Comparison of ENCODE assay signal across 19 mouse cellular contexts in the genomic region with DNA sequence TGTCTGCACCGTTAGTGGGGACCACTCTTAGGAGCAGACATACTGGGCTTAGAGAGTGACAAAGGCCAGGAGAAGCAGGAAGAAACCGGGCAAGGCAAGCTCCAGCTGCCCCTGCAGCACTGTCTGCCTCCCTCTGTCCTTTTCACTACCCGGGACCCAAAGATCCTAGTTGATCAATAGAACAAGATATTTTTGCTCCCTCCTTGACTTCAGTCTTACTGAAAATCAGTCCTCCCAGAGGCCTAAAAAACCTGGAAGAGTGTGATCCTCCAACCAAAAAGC. TPM values are rescaled to one million over a fixed set of nuclear protein-coding genes. Genes with fewer than 3 reads are reported as not detected.
A peak's percentile ranks its signal among the peaks of the same experiment; 100 is the strongest.
DNase-seq lines count a peak whose midpoint lies in the region; ATAC-seq and TF ChIP-seq lines count a peak whose summit lies in the region.
"Had no signal": no experiment of that assay in that cellular context is flagged by ENCODE, and none has a peak within 500 bp of the region (broad histone marks: within the 10 kb centered on the region; RNA-seq: fewer than 3 reads in every experiment).

No protein-coding gene starts in this region.

- 3% methylated on average over 3 of the region's 3 CpGs for WGBS in forebrain, embryonic 11.5 days
- 5% methylated on average over 3 of the region's 3 CpGs for WGBS in hindbrain, embryonic 15.5 days
- WGBS in midbrain, embryonic 16.5 days = 5% methylated on average over 3 of the region's 3 CpGs

- H3K4me1 ChIP-seq in ES-E14 (ENCODE audit: control insufficient read depth in 2 of 2, insufficient read depth in 2 of 2, low read length in 2 of 2, poor library complexity in 1 of 2) = peaks cover 2 to 20% of the 10 kb centered on the region in 2 experiments; a peak in 2 of 4 replicates
- peaks cover 5% of the 10 kb centered on the region; the same call in 1 of the 2 replicates for H3K4me1 ChIP-seq in forebrain, embryonic 11.5 days (replicated peaks; ENCODE audit: control insufficient read depth, insufficient read depth, low read length)
- H3K4me1 ChIP-seq in hindbrain, embryonic 15.5 days (replicated peaks) = peaks cover 10% of the 10 kb centered on the region
- H3K4me1 ChIP-seq in midbrain, embryonic 16.5 days (ENCODE audit: control insufficient read depth, insufficient read depth, low read length) = peaks cover 5% of the 10 kb centered on the region; the same call in 1 of the 2 replicates
- H3K4me1 ChIP-seq: heart, embryonic 13.5 days had no signal

- no peaks in the 10 kb centered on the region for H3K36me3 ChIP-seq in ES-E14 (ENCODE audit: control insufficient read depth, insufficient read depth, low read length, poor library complexity, severe bottlenecking)
- no peaks in the 10 kb centered on the region for H3K36me3 ChIP-seq in forebrain, embryonic 11.5 days (ENCODE audit: control insufficient read depth, insufficient read depth, low read length)
- H3K36me3 ChIP-seq in hindbrain, embryonic 15.5 days = no peaks in the 10 kb centered on the region
- H3K36me3 ChIP-seq in midbrain, embryonic 16.5 days (ENCODE audit: control insufficient read depth, insufficient read depth, low read length) = no peaks in the 10 kb centered on the region
- H3K36me3 ChIP-seq: embryonic facial prominence, embryonic 13.5 days; G1E; heart, embryonic 13.5 days had no signal

- peak overlapping the region; percentile 54 to 56; a peak in 3 of 4 replicates for H3K4me3 ChIP-seq in ES-E14 (ENCODE audit: insufficient read depth in 1 of 2, low read depth in 1 of 2, low read length in 2 of 2, poor library complexity in 1 of 2, severe bottlenecking in 1 of 2)
- no peak overlapping the region for H3K4me3 ChIP-seq in forebrain, embryonic 11.5 days (ENCODE audit: low read depth, low read length)
- no peak overlapping the region for H3K4me3 ChIP-seq in hindbrain, embryonic 15.5 days
- no peak overlapping the region for H3K4me3 ChIP-seq in midbrain, embryonic 16.5 days (ENCODE audit: low read depth, low read length)
- H3K4me3 ChIP-seq: embryonic facial prominence, embryonic 13.5 days; heart, embryonic 13.5 days had no signal

- peak overlapping the region; percentile 78; the same call in 1 of the 2 replicates for H3K27ac ChIP-seq in ES-E14 (ENCODE audit: insufficient read depth, low read depth, low read length, poor library complexity, severe bottlenecking)
- no peak overlapping the region for H3K27ac ChIP-seq in forebrain, embryonic 11.5 days (ENCODE audit: low read depth, low read length)
- H3K27ac ChIP-seq in hindbrain, embryonic 15.5 days (replicated peaks) = no peak overlapping the region
- no peak overlapping the region for H3K27ac ChIP-seq in midbrain, embryonic 16.5 days (ENCODE audit: low read length)
- H3K27ac ChIP-seq: embryonic facial prominence, embryonic 13.5 days; heart, embryonic 13.5 days had no signal

- ATAC-seq in forebrain, embryonic 11.5 days (replicated peaks; ENCODE audit: low FRiP score) = no peak
- 0 out of 2 replicates have a peak, but pooled peaks have one; percentile 2 for ATAC-seq in hindbrain, embryonic 15.5 days (ENCODE audit: low FRiP score, low read depth)
- ATAC-seq in midbrain, embryonic 16.5 days = no peak
- ATAC-seq: activated CD4-positive, CD25-positive, alpha-beta regulatory T cell, adult 4 months; inflammation-experienced regulatory T-cells, adult 6 months had no signal

- H3K9me3 ChIP-seq in ES-E14 (ENCODE audit: control insufficient read depth, insufficient read depth, low read depth, low read length) = no peaks in the 10 kb centered on the region
- H3K9me3 ChIP-seq in forebrain, embryonic 11.5 days (ENCODE audit: control insufficient read depth, low read length) = no peaks in the 10 kb centered on the region
- no peaks in the 10 kb centered on the region for H3K9me3 ChIP-seq in hindbrain, embryonic 15.5 days
- H3K9me3 ChIP-seq in midbrain, embryonic 16.5 days (replicated peaks; ENCODE audit: control insufficient read depth, low read length, poor library complexity, severe bottlenecking) = no peaks in the 10 kb centered on the region
- H3K9me3 ChIP-seq: embryonic facial prominence, embryonic 13.5 days; G1E; heart, embryonic 13.5 days had no signal

- in situ Hi-C loops in ES-E14 (cut with MboI; ENCODE audit: low sequenced_read_pairs in 2 of 2, unreplicated experiment in 2 of 2) = no loop called here

- H3K27me3 ChIP-seq in forebrain, embryonic 11.5 days (ENCODE audit: control insufficient read depth, insufficient read depth, low read length) = peaks cover 88% of the 10 kb centered on the region
- peaks cover 70% of the 10 kb centered on the region for H3K27me3 ChIP-seq in hindbrain, embryonic 15.5 days
- H3K27me3 ChIP-seq in midbrain, embryonic 16.5 days (ENCODE audit: control insufficient read depth, insufficient read depth, low read depth, low read length) = peaks cover 58% of the 10 kb centered on the region

- H3K4me2 ChIP-seq in forebrain, embryonic 11.5 days (ENCODE audit: low read depth, low read length, severe bottlenecking) = peak overlapping the region; percentile 26; the same call in 1 of the 2 replicates
- H3K4me2 ChIP-seq in hindbrain, embryonic 15.5 days = peak overlapping the region; percentile 46
- H3K4me2 ChIP-seq in midbrain, embryonic 16.5 days (ENCODE audit: low read length) = peak overlapping the region; percentile 46; the same call in 1 of the 2 replicates

- peak overlapping the region; percentile 59; the same call in 1 of the 2 replicates for H3K9ac ChIP-seq in ES-E14 (ENCODE audit: insufficient read depth, low read depth, low read length, poor library complexity, severe bottlenecking)
- no peak overlapping the region for H3K9ac ChIP-seq in forebrain, embryonic 11.5 days (ENCODE audit: low read length)
- peak overlapping the region; percentile 37; the same call in 1 of the 2 replicates for H3K9ac ChIP-seq in hindbrain, embryonic 15.5 days
- H3K9ac ChIP-seq in midbrain, embryonic 16.5 days (ENCODE audit: low read depth, low read length) = peak overlapping the region; percentile 23
- H3K9ac ChIP-seq: embryonic facial prominence, embryonic 13.5 days; heart, embryonic 13.5 days had no signal

- DNase-seq in ES-E14 (ENCODE audit: low read depth, low spot score) = no peak
- DNase-seq in forebrain, embryonic 11.5 days (ENCODE audit: low spot score) = no peak
- DNase-seq in layer of hippocampus, adult 8-10 months (ENCODE audit: low spot score in 2 of 2) = no peak
- no peak for DNase-seq in embryo, embryonic 11 days
- DNase-seq in layer of hippocampus, adult 9-11 months = no peak
- DNase-seq: cerebellum, adult 8-10 months; gastrocnemius, postnatal 25 days; kidney, postnatal 25 days; lung, adult 2 months; right cerebral cortex, postnatal 25 days; thymus, postnatal 4 days had no signal

TF ChIP-seq in ES-E14, 5 proteins besides CTCF, POLR2A, EP300 and RAD21:
- TF ChIP-seq HCFC1 (IDR thresholded peaks at IDR 0.05; ENCODE audit: borderline replicate concordance, insufficient read depth, low read length) (no peak), CHD2 (IDR thresholded peaks at IDR 0.05; ENCODE audit: low read depth, low read length) (no peak), ZC3H11A (IDR thresholded peaks at IDR 0.05; ENCODE audit: borderline replicate concordance, low read depth, low read length) (no peak), MAFK (IDR thresholded peaks at IDR 0.05; ENCODE audit: insufficient read depth, low read depth, low read length) (no peak), ZNF384 (IDR thresholded peaks at IDR 0.05; ENCODE audit: low read depth, low read length) (no peak)
TF ChIP-seq in ES-E14: peak in this region for 0.

RNA-seq across cellular contexts. Expression of a gene that starts 15.7 kb away (rescaled TPM):
- total RNA-seq in ES-E14 (2012; rRNA removed) = 0.11 and 0.18 TPM in 2 replicates
- polyA plus RNA-seq in forebrain, embryonic 11.5 days (2014; fragmentation: Nextera tagmentation; extraction: Ambion mirVana) = 0.35 and 0.48 TPM in 2 replicates
- 8.3 and 8.6 TPM in 2 replicates for polyA plus RNA-seq in hindbrain, embryonic 15.5 days (2015; fragmentation: Nextera tagmentation; extraction: Ambion mirVana)
- polyA plus RNA-seq in midbrain, embryonic 16.5 days (2015; fragmentation: Nextera tagmentation; extraction: Ambion mirVana) = 6.1 and 12.0 TPM in 2 replicates
- total RNA-seq in layer of hippocampus, adult 8-10 months (2022) = under 1 TPM in 1 of 4 experiments, not detected in 3; 0.08 TPM
- total RNA-seq: gastrocnemius, postnatal 25 days had no signal
- polyA plus RNA-seq: activated CD4-positive, CD25-positive, alpha-beta regulatory T cell, adult 4 months; G1E; heart, embryonic 13.5 days; inflammation-experienced regulatory T-cells, adult 6 months; lung, adult 2 months; stomach, embryonic 14.5 days had no signal

Comparison
In these comparisons a context has a peak if more than half of its experiments do, and no peak if none do; other contexts are left out.
1. H3K4me3 ChIP-seq: peak in ES-E14 (2 of 2); none in forebrain, embryonic 11.5 days (single experiment), hindbrain, embryonic 15.5 days (single experiment) and midbrain, embryonic 16.5 days (single experiment).
2. Peak in every context shown above with its lines, with median percentiles within 50 percentile points of each other: H3K4me2 ChIP-seq.